Mouse (Mus musculus): ENCODE data around the gene Cda. TPM values are rescaled to one million over a fixed set of nuclear protein-coding genes. Genes with fewer than 3 reads are reported as not detected.

Cda gene
- 11.5 and 14.1 TPM in 2 replicates for polyA plus RNA-seq (2014; fragmentation: Nextera tagmentation; extraction: Ambion mirVana)

- peak within 1 kb of the TSS; percentile 39 to 42 for H3K4me3 ChIP-seq (ENCODE audit: control insufficient read depth in 1 of 2, insufficient read depth in 1 of 2, low read depth in 1 of 2, low read length in 2 of 2)
- ATAC-seq (ENCODE audit: insufficient number of reproducible peaks, insufficient read depth, low FRiP score, low read depth), result peak; percentile 91
- WGBS, result 9% methylated on average over 31 of the region's 34 CpGs
- no peaks in the 10 kb centered on the region for H3K27me3 ChIP-seq (ENCODE audit: control insufficient read depth, insufficient read depth, low read length)
- peaks cover 7 to 10% of the 10 kb centered on the region in 2 experiments; a peak in 2 of 4 replicates for H3K4me1 ChIP-seq (ENCODE audit: control insufficient read depth in 2 of 2, insufficient read depth in 2 of 2, low read length in 2 of 2)
- H3K36me3 ChIP-seq (ENCODE audit: control insufficient read depth, insufficient read depth, low read length), result no peaks in the 10 kb centered on the region
- H3K27ac ChIP-seq (replicated peaks in 1 of 2; ENCODE audit: control insufficient read depth in 1 of 2, insufficient read depth in 1 of 2, low read depth in 2 of 2, low read length in 2 of 2), result peak within 1 kb of the TSS in 1 of 2 experiments; percentile 51; a peak in 3 of 4 replicates
- H3K4me2 ChIP-seq (ENCODE audit: low read length), result peak within 1 kb of the TSS; percentile 73
- no peaks in the 10 kb centered on the region for H3K9me3 ChIP-seq (ENCODE audit: control insufficient read depth, low read length)
- H3K9ac ChIP-seq (ENCODE audit: low read length), result peak within 1 kb of the TSS; percentile 69
Measured at GRCm38 (mm10) chr4:138367641-138368497, at the start of gene Cda. Cda (minus strand) TSS chr4:138367992.

GRCm38 (mm10) chr4:138416414-138416813 is 48.6 kb upstream of the Cda start:
- Histone ChIP-seq H3K9me3 (ENCODE audit: control insufficient read depth, low read length) (no peaks in the 10 kb centered on the region), H3K4me2 (ENCODE audit: low read length) (no peak overlapping the region), H3K4me3 (ENCODE audit: control insufficient read depth in 1 of 2, insufficient read depth in 1 of 2, low read depth in 1 of 2, low read length in 2 of 2) (no peak overlapping the region), H3K27ac (replicated peaks in 1 of 2; ENCODE audit: control insufficient read depth in 1 of 2, insufficient read depth in 1 of 2, low read depth in 2 of 2, low read length in 2 of 2) (no peak overlapping the region), H3K4me1 (ENCODE audit: control insufficient read depth in 2 of 2, insufficient read depth in 2 of 2, low read length in 2 of 2) (peaks cover 0 to 3% of the 10 kb centered on the region in 2 experiments; a peak in 3 of 4 replicates), H3K36me3 (ENCODE audit: control insufficient read depth, insufficient read depth, low read length) (no peaks in the 10 kb centered on the region), H3K27me3 (ENCODE audit: control insufficient read depth, insufficient read depth, low read length) (peaks cover 15% of the 10 kb centered on the region), H3K9ac (ENCODE audit: low read length) (no peak overlapping the region)
- 61% methylated on average over 5 of the region's 5 CpGs for WGBS
- ATAC-seq (ENCODE audit: insufficient number of reproducible peaks, insufficient read depth, low FRiP score, low read depth), result no peak

- Histone ChIP-seq H3K4me3 (ENCODE audit: control insufficient read depth in 1 of 2, insufficient read depth in 1 of 2, low read depth in 1 of 2, low read length in 2 of 2) (no peak overlapping the region), H3K9me3 (ENCODE audit: control insufficient read depth, low read length) (no peaks in the 10 kb centered on the region), H3K27me3 (ENCODE audit: control insufficient read depth, insufficient read depth, low read length) (peaks cover 19% of the 10 kb centered on the region), H3K36me3 (ENCODE audit: control insufficient read depth, insufficient read depth, low read length) (no peaks in the 10 kb centered on the region), H3K27ac (replicated peaks in 1 of 2; ENCODE audit: control insufficient read depth in 1 of 2, insufficient read depth in 1 of 2, low read depth in 2 of 2, low read length in 2 of 2) (no peak overlapping the region), H3K4me1 (ENCODE audit: control insufficient read depth in 2 of 2, insufficient read depth in 2 of 2, low read length in 2 of 2) (peaks cover 0 to 3% of the 10 kb centered on the region in 2 experiments; a peak in 3 of 4 replicates), H3K9ac (ENCODE audit: low read length) (no peak overlapping the region), H3K4me2 (ENCODE audit: low read length) (no peak overlapping the region)
- no peak for ATAC-seq (ENCODE audit: insufficient number of reproducible peaks, insufficient read depth, low FRiP score, low read depth)
- WGBS, result 75% methylated on average over 3 of the region's 3 CpGs
Measured at GRCm38 (mm10) chr4:138415991-138416390, 48.2 kb upstream of the Cda start.

- H3K27me3 ChIP-seq (ENCODE audit: control insufficient read depth, insufficient read depth, low read length), result peaks cover 21% of the 10 kb centered on the region
- H3K9ac ChIP-seq (ENCODE audit: low read length), result no peak overlapping the region
- 10% methylated on average over 6 of the region's 6 CpGs for WGBS
- ATAC-seq (ENCODE audit: insufficient number of reproducible peaks, insufficient read depth, low FRiP score, low read depth), result no peak
- H3K27ac ChIP-seq (replicated peaks in 1 of 2; ENCODE audit: control insufficient read depth in 1 of 2, insufficient read depth in 1 of 2, low read depth in 2 of 2, low read length in 2 of 2), result no peak overlapping the region
- H3K4me3 ChIP-seq (ENCODE audit: control insufficient read depth in 1 of 2, insufficient read depth in 1 of 2, low read depth in 1 of 2, low read length in 2 of 2), result no peak overlapping the region
- peaks cover 0 to 3% of the 10 kb centered on the region in 2 experiments; a peak in 3 of 4 replicates for H3K4me1 ChIP-seq (ENCODE audit: control insufficient read depth in 2 of 2, insufficient read depth in 2 of 2, low read length in 2 of 2)
- H3K36me3 ChIP-seq (ENCODE audit: control insufficient read depth, insufficient read depth, low read length), result no peaks in the 10 kb centered on the region
- H3K4me2 ChIP-seq (ENCODE audit: low read length), result peak overlapping the region; percentile 23; the same call in 1 of the 2 replicates
- H3K9me3 ChIP-seq (ENCODE audit: control insufficient read depth, low read length), result no peaks in the 10 kb centered on the region
Measured at GRCm38 (mm10) chr4:138414725-138415124, 46.9 kb upstream of the Cda start.

GRCm38 (mm10) chr4:138411504-138412121 is 43.8 kb upstream of the Cda start:
- no peak overlapping the region for H3K27ac ChIP-seq (replicated peaks in 1 of 2; ENCODE audit: control insufficient read depth in 1 of 2, insufficient read depth in 1 of 2, low read depth in 2 of 2, low read length in 2 of 2)
- WGBS, result 52% methylated on average over 7 of the region's 7 CpGs
- peaks cover 0 to 3% of the 10 kb centered on the region in 2 experiments; a peak in 3 of 4 replicates for H3K4me1 ChIP-seq (ENCODE audit: control insufficient read depth in 2 of 2, insufficient read depth in 2 of 2, low read length in 2 of 2)
- no peak for ATAC-seq (ENCODE audit: insufficient number of reproducible peaks, insufficient read depth, low FRiP score, low read depth)
- H3K4me2 ChIP-seq (ENCODE audit: low read length), result no peak overlapping the region
- no peak overlapping the region for H3K9ac ChIP-seq (ENCODE audit: low read length)
- H3K4me3 ChIP-seq (ENCODE audit: control insufficient read depth in 1 of 2, insufficient read depth in 1 of 2, low read depth in 1 of 2, low read length in 2 of 2), result no peak overlapping the region
- H3K36me3 ChIP-seq (ENCODE audit: control insufficient read depth, insufficient read depth, low read length), result no peaks in the 10 kb centered on the region
- H3K27me3 ChIP-seq (ENCODE audit: control insufficient read depth, insufficient read depth, low read length), result peaks cover 9% of the 10 kb centered on the region
- no peaks in the 10 kb centered on the region for H3K9me3 ChIP-seq (ENCODE audit: control insufficient read depth, low read length)

- Histone ChIP-seq H3K4me2 (ENCODE audit: low read length) (no peak overlapping the region), H3K36me3 (ENCODE audit: control insufficient read depth, insufficient read depth, low read length) (no peaks in the 10 kb centered on the region), H3K27ac (replicated peaks in 1 of 2; ENCODE audit: control insufficient read depth in 1 of 2, insufficient read depth in 1 of 2, low read depth in 2 of 2, low read length in 2 of 2) (no peak overlapping the region), H3K4me1 (ENCODE audit: control insufficient read depth in 2 of 2, insufficient read depth in 2 of 2, low read length in 2 of 2) (peaks cover 0 to 3% of the 10 kb centered on the region in 2 experiments; a peak in 3 of 4 replicates), H3K27me3 (ENCODE audit: control insufficient read depth, insufficient read depth, low read length) (peaks cover 9% of the 10 kb centered on the region), H3K4me3 (ENCODE audit: control insufficient read depth in 1 of 2, insufficient read depth in 1 of 2, low read depth in 1 of 2, low read length in 2 of 2) (no peak overlapping the region), H3K9ac (ENCODE audit: low read length) (no peak overlapping the region), H3K9me3 (ENCODE audit: control insufficient read depth, low read length) (no peaks in the 10 kb centered on the region)
- 7% methylated on average over 5 of the region's 5 CpGs for WGBS
- no peak for ATAC-seq (ENCODE audit: insufficient number of reproducible peaks, insufficient read depth, low FRiP score, low read depth)
Measured at GRCm38 (mm10) chr4:138411011-138411410, 43.2 kb upstream of the Cda start.

GRCm38 (mm10) chr4:138407479-138408194 is 39.8 kb upstream of the Cda start:
- Histone ChIP-seq H3K36me3 (ENCODE audit: control insufficient read depth, insufficient read depth, low read length) (no peaks in the 10 kb centered on the region), H3K27ac (replicated peaks in 1 of 2; ENCODE audit: control insufficient read depth in 1 of 2, insufficient read depth in 1 of 2, low read depth in 2 of 2, low read length in 2 of 2) (0 out of 4 replicates have a peak overlapping the region, but pooled peaks of 1 of the 2 experiments have one; percentile 30), H3K4me3 (ENCODE audit: control insufficient read depth in 1 of 2, insufficient read depth in 1 of 2, low read depth in 1 of 2, low read length in 2 of 2) (no peak overlapping the region), H3K9ac (ENCODE audit: low read length) (no peak overlapping the region), H3K27me3 (ENCODE audit: control insufficient read depth, insufficient read depth, low read length) (peaks cover 9% of the 10 kb centered on the region), H3K9me3 (ENCODE audit: control insufficient read depth, low read length) (no peaks in the 10 kb centered on the region), H3K4me1 (ENCODE audit: control insufficient read depth in 2 of 2, insufficient read depth in 2 of 2, low read length in 2 of 2) (no peaks in the 10 kb centered on the region), H3K4me2 (ENCODE audit: low read length) (no peak overlapping the region)
- 56% methylated on average over 11 of the region's 13 CpGs for WGBS
- ATAC-seq (ENCODE audit: insufficient number of reproducible peaks, insufficient read depth, low FRiP score, low read depth), result no peak
